Mouse (Mus musculus) stomach, embryonic 16.5 days (tissue): ENCODE results near the gene Atg7. TPM values are rescaled to one million over a fixed set of nuclear protein-coding genes. Genes with fewer than 3 reads are reported as not detected.

ENCODE experiments used
- ATAC-seq: fragments of 200-750 bp; cut with Nextera tagmentation; 2 replicates; pipeline ENCODE4 v1.8.0; 2017; ENCODE audit warnings: moderate number of reproducible peaks, moderate TSS enrichment; ENCODE audit not compliant: insufficient read depth, low FRiP score
- H3K27ac ChIP-seq: fragments of 300-500 bp; sonication (generic); 2 replicates; pipeline ENCODE4 v1.5.1; 2014; ENCODE audit warnings: low read length
- H3K27me3 ChIP-seq: fragments of 300-500 bp; sonication (generic); 2 replicates; pipeline ENCODE4 v1.6.1; 2014; ENCODE audit warnings: low read length, control low read depth, mixed read lengths; ENCODE audit not compliant: control insufficient read depth, insufficient read depth
- H3K36me3 ChIP-seq: fragments of 300-500 bp; sonication (generic); 2 replicates; pipeline ENCODE4 v1.6.1; 2014; ENCODE audit warnings: low read length; ENCODE audit not compliant: control insufficient read depth, insufficient read depth
- H3K4me1 ChIP-seq: fragments of 300-500 bp; sonication (generic); 2 replicates; pipeline ENCODE4 v1.6.1; 2014; ENCODE audit warnings: low read length, control low read depth, mixed read lengths; ENCODE audit not compliant: control insufficient read depth, insufficient read depth
- H3K4me2 ChIP-seq: fragments of 300-500 bp; sonication (generic); 2 replicates; pipeline ENCODE4 v1.6.1; 2014; ENCODE audit warnings: low read depth, low read length, mixed read lengths
- H3K4me3 ChIP-seq: fragments of 300-500 bp; sonication (generic); replicated peaks from 2 replicates; pipeline ENCODE4 v1.5.1; 2014; ENCODE audit warnings: mild to moderate bottlenecking, low read length
- H3K9ac ChIP-seq: fragments of 300-500 bp; sonication (generic); 2 replicates; pipeline ENCODE4 v1.6.1; 2014; ENCODE audit warnings: low read length
- H3K9me3 ChIP-seq: fragments of 300-500 bp; sonication (generic); replicated peaks from 2 replicates; pipeline ENCODE4 v1.6.1; 2016; ENCODE audit warnings: low read length, control low read depth; ENCODE audit not compliant: control insufficient read depth
- WGBS: fragments of 180-500 bp; shearing (Covaris S2); extraction: QIAGEN DNeasy Blood & Tissue Kit; methylation state at CpG from one replicate; pipeline ENCODE4 v1.1.7; 2014; 5-methylcytosine and 5-hydroxymethylcytosine counted together
- polyA plus RNA-seq: library from polyadenylated mRNA; unstranded; fragments of >200 nt; fragmentation: Nextera tagmentation; extraction: Ambion mirVana; gene quantifications from 2 replicates; pipeline ENCODE4 v1.2.1, GENCODE M21; 2015

Gene Atg7
- polyA plus RNA-seq, 1 experiment from 2014 or later, result 21.9 TPM

DNA sequence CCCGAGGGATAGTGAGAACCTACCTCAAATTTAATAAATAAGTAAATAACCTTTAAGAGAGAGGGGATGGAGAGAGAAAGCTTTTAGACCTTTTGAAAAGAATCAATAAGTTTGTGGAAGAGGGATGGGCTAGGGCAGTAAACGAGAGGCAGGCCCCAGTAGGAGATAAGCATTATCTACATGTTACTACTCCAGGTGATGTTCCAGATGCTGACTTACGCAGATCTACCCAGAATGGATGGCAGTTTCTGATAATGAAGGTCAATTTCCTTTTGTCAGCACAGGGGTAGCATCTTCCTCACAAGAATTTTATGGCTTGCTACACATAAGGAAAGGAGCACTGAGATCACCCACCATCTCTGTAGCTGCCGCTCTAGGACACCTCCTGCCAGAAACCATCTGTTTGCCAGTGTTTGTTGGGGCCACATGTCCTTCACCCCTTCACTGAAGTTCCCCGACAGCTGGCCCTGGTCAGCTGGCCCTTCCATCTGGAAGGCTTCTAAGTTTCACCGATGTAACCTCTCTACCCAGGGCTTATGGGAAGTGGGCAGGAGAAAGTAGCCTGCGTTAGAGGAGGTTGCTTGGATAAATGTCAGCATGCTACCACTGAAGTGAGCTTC is 152.9 kb downstream of the Atg7 start:
- no peak for ATAC-seq
- no peaks in the 10 kb centered on the region for H3K4me1 ChIP-seq
- WGBS, result 69% methylated on average over 7 of the region's 7 CpGs
- H3K27ac ChIP-seq, result no peak overlapping the region
- H3K4me3 ChIP-seq, result no peak overlapping the region
- no peaks in the 10 kb centered on the region for H3K9me3 ChIP-seq
- H3K9ac ChIP-seq, result no peak overlapping the region
- H3K36me3 ChIP-seq, result no peaks in the 10 kb centered on the region
- no peak overlapping the region for H3K4me2 ChIP-seq
- H3K27me3 ChIP-seq, result no peaks in the 10 kb centered on the region

DNA sequence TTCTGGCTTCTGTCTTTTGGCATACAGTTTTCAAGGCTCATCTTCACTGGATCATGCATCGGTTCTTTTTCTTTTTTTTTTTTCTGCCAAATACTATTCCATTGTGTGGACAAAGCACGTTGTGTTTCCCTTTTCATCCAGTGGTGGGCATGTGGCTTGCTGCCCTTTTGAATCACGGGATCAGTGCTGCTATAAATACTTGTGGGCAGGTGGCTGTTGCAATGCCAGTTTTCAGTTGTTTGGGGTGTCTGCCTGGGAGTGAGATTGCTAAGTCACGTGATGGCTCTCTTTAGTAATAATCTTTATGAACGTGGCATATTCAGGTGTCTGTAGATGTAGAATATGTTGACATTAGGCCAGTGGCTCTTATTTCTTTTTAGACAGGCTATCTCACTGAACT is 155.0 kb downstream of the Atg7 start:
- no peak overlapping the region for H3K9ac ChIP-seq
- ATAC-seq, result no peak
- H3K9me3 ChIP-seq, result no peaks in the 10 kb centered on the region
- H3K4me2 ChIP-seq, result no peak overlapping the region
- H3K27me3 ChIP-seq, result no peaks in the 10 kb centered on the region
- 78% methylated on average over 5 of the region's 5 CpGs for WGBS
- no peaks in the 10 kb centered on the region for H3K4me1 ChIP-seq
- H3K4me3 ChIP-seq, result no peak overlapping the region
- no peaks in the 10 kb centered on the region for H3K36me3 ChIP-seq
- no peak overlapping the region for H3K27ac ChIP-seq

DNA sequence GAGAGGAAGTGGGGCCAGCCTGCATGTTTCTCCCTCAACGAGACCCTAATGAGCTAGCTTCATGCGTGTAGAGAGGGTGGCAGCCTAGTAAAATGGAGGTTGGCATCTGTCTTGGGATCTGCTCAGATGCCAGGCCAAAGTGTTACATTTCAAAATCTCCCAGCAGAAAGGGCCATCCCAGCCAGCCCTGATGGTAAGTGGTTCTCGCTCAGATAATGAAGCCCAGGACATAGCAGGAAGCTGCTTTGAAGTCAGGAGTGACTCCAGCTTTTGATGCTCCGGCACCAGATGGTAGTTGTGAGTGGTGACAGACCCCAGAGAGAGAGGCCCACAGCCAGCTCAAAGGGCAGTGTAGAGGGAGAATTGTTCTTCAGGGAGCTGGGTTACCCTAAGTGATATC is 155.8 kb downstream of the Atg7 start:
- no peak overlapping the region for H3K4me3 ChIP-seq
- 72% methylated on average over 4 of the region's 4 CpGs for WGBS
- H3K27me3 ChIP-seq, result no peaks in the 10 kb centered on the region
- H3K9me3 ChIP-seq, result no peaks in the 10 kb centered on the region
- no peak overlapping the region for H3K4me2 ChIP-seq
- no peak overlapping the region for H3K27ac ChIP-seq
- no peak for ATAC-seq
- no peak overlapping the region for H3K9ac ChIP-seq
- no peaks in the 10 kb centered on the region for H3K36me3 ChIP-seq
- no peaks in the 10 kb centered on the region for H3K4me1 ChIP-seq

DNA sequence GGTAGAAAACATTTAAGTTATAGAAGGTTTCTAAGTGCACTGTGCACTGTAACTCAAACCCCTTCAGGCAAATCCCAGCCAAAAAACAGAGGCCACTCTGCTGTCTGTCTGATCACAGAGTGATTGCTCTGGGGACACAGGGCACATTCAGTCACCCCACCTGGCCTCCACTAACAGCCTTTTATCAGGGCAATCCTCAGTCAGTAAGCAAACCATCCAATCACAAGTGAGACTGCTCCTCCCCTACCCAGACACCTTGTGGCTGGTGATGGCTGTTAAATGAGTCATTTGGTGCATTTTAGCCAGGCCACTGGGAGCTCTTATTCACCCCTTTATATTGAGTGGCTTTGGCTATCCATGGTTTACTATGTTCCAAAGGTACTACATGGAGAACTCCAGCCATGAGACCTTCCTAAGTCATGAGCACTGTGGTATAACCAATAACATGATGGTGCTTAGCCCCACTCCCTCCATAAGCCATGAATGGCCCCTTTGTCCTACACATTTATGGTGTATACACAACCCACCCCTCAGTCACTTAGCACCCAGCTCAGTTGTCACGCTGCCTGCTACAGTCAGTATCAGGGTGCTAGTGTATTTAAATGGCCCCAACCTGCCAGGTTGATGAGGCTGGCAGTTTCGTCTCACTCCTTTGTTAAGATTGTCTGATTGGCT is 157.5 kb downstream of the Atg7 start:
- Histone ChIP-seq H3K9ac (no peak overlapping the region), H3K9me3 (no peaks in the 10 kb centered on the region), H3K27me3 (no peaks in the 10 kb centered on the region), H3K27ac (no peak overlapping the region), H3K4me3 (no peak overlapping the region), H3K36me3 (no peaks in the 10 kb centered on the region), H3K4me2 (no peak overlapping the region), H3K4me1 (no peaks in the 10 kb centered on the region)
- ATAC-seq, result peak; percentile 58; the same call in 1 of the 2 replicates
- WGBS, result 46% methylated on average over 2 of the region's 2 CpGs

DNA sequence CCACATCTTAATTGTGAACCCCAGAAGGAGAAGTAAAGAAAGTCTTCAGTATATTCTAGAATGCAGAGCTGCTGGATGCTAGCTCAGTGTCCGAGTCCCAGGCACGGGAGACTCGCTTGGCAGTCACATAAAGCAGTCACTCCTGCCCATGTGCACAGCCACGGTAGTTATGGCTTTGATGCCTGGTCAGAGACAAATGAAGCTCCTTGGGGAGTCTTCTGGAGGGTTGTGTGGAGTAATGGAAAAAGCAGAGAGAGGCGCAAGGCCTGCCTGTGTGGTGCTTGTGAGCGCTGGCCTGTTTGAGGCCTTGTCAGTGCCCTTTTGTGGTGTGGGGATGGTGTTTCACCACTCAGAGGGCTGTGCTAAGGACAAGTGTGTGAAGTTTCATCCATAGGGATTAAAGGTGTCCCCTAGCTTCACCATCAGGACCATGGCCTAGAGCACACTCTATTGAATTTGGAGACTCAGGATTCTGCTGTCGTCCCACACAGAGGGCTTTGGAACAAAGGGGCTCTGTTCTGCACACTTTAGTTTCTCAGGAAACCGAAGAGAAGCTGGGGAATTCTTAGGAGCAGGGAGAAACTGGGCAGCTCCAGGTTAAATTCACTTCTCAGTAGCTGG is 161.1 kb downstream of the Atg7 start:
- no peaks in the 10 kb centered on the region for H3K9me3 ChIP-seq
- H3K4me2 ChIP-seq, result no peak overlapping the region
- no peaks in the 10 kb centered on the region for H3K4me1 ChIP-seq
- no peak overlapping the region for H3K9ac ChIP-seq
- H3K4me3 ChIP-seq, result no peak overlapping the region
- no peak overlapping the region for H3K27ac ChIP-seq
- ATAC-seq, result no peak
- WGBS, result 76% methylated on average over 8 of the region's 8 CpGs
- no peaks in the 10 kb centered on the region for H3K36me3 ChIP-seq
- no peaks in the 10 kb centered on the region for H3K27me3 ChIP-seq

DNA sequence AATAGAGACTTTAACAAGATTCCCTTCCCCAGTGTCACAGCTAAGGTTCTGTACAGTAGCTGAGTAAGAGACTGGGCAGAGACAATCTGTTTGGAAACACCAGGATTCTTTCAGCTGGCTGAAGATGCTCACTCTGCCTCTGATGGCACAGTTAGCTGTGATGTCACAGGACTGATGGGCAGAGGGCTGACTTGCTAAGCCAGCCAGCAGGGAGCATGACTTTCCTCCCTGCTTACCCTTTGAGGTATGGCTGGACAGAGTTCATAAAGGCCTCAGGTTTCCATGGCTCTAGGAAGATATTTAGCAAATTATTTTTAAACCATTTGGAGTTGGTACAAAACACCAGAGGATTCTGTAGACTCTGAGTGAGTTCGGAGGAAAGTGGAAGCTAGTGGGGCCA is 162.0 kb downstream of the Atg7 start:
- ATAC-seq, result no peak
- Histone ChIP-seq H3K36me3 (no peaks in the 10 kb centered on the region), H3K27ac (no peak overlapping the region), H3K4me1 (no peaks in the 10 kb centered on the region), H3K4me3 (no peak overlapping the region), H3K9ac (no peak overlapping the region), H3K27me3 (no peaks in the 10 kb centered on the region), H3K4me2 (no peak overlapping the region), H3K9me3 (no peaks in the 10 kb centered on the region)
- 65% methylated on average over 1 of the region's 1 CpGs for WGBS

DNA sequence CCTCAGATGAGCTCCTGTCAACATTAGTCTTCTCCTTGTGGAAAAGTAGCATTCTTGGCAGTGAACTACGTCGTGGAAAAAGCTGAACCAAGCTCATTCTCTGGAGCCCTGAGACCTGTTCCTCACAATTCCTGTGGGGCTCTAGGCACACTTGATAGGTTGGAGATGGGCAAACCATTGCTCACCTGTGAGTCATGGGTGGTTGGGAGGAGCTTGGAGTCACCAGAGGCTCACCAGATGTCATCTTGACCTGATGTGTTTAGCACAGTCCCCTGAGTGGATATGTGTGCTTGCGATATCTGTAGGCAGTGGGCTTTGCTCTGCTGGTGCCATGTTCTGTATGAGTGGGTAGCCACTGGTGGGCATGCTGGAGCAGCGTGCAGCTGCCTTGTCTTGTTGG is 163.0 kb downstream of the Atg7 start:
- Histone ChIP-seq H3K9ac (no peak overlapping the region), H3K4me3 (no peak overlapping the region), H3K27ac (no peak overlapping the region), H3K4me2 (no peak overlapping the region), H3K36me3 (no peaks in the 10 kb centered on the region), H3K9me3 (no peaks in the 10 kb centered on the region), H3K27me3 (no peaks in the 10 kb centered on the region), H3K4me1 (no peaks in the 10 kb centered on the region)
- 78% methylated on average over 4 of the region's 4 CpGs for WGBS
- ATAC-seq, result no peak

DNA sequence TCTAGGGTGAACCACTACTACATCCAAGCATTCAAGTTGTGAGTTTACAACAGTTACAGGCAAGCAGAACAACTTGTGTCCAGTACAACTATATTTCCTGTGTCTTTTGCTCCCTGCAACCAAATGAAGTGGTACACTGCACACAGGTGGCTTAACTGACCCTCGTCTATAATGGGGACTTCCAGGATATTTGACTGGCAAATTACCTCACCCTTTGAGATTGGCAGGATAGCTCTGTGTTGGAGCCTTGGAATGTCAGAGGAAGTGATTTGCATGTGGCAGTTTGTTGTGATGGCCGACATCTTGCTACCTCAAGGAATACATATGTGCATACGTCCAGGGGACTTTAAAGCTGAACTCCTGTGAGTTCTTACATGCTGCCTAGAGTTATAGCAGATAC is 164.6 kb downstream of the Atg7 start:
- 79% methylated on average over 3 of the region's 3 CpGs for WGBS

DNA sequence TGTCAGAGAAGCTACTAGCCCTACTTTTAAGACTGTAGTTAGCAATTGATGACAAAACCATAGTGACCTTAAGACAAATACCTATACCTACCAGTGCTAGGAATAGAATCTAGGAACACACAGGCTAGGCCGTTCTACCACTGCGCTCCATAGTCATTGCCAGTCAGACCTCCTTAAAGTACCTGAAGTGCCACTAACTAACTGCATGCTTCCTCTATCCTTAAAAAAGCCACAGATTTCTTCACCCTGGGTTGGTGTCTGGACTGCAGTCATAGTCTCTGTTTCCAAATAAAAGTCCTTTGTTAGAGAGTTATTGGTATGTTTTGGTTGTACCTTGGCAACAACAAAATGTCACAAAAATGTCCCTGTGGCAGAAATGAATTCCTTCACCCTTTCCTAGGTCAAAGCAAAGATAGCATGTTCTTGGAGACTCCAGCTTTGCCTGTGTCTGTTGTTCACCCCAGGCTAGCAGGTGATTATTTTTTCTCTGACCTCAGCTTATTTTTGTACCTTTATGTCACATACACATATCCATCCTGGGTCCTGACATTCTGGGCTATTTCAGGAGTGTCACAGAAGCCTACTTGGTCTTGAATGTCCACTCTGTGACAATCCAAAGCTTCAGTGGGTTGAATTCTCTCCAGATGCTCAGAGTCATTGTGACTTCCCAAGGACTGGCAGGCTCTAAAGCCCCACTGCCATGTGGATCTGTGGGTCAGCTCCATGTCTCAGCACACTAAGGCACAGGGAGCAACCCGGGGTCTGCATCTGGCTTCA is 165.9 kb downstream of the Atg7 start:
- WGBS, result 87% methylated on average over 3 of the region's 3 CpGs
- no peak for ATAC-seq
- no peaks in the 10 kb centered on the region for H3K36me3 ChIP-seq
- no peak overlapping the region for H3K4me3 ChIP-seq
- H3K9me3 ChIP-seq, result no peaks in the 10 kb centered on the region
- H3K4me1 ChIP-seq, result no peaks in the 10 kb centered on the region
- no peak overlapping the region for H3K4me2 ChIP-seq
- H3K9ac ChIP-seq, result no peak overlapping the region
- no peak overlapping the region for H3K27ac ChIP-seq
- no peaks in the 10 kb centered on the region for H3K27me3 ChIP-seq

More for the DNA sequence above, 164.6 kb downstream of the Atg7 start:
- H3K9me3 ChIP-seq, result no peaks in the 10 kb centered on the region
- H3K4me1 ChIP-seq, result no peaks in the 10 kb centered on the region
- no peak overlapping the region for H3K4me3 ChIP-seq
- H3K27ac ChIP-seq, result no peak overlapping the region
- no peaks in the 10 kb centered on the region for H3K36me3 ChIP-seq
- H3K27me3 ChIP-seq, result no peaks in the 10 kb centered on the region
- H3K9ac ChIP-seq, result no peak overlapping the region
- H3K4me2 ChIP-seq, result no peak overlapping the region
- no peak for ATAC-seq
